Mouse (Mus musculus) spleen, postnatal 0 days (tissue): Measurements from ENCODE around the gene Olfr1251. TPM values are rescaled to one million over a fixed set of nuclear protein-coding genes. Genes with fewer than 3 reads are reported as not detected.

Experiments
- polyA plus RNA-seq: library from polyadenylated mRNA; unstranded; fragments of >200 nt; fragmentation: Nextera tagmentation; extraction: Ambion mirVana; gene quantifications from 2 replicates; pipeline ENCODE4 v1.2.1, GENCODE M21; 2015

Gene Olfr1251
- polyA plus RNA-seq = not detected in 2 replicates

GRCm38 (mm10) chr2:89671836-89672235, at the start of gene Olfr1251:
Gene Olfr1251 (minus strand): TSS chr2:89671936.

GRCm38 (mm10) chr2:89661367-89661766, 10.4 kb downstream of the Olfr1251 start, which contains the start of gene Olfr1250:
Gene Olfr1250 (minus strand): TSS chr2:89661467.

GRCm38 (mm10) chr2:89634883-89635282, 36.9 kb downstream of the Olfr1251 start, which contains the start of gene Olfr1249:
Gene Olfr1249 (minus strand): TSS chr2:89634983.

GRCm38 (mm10) chr2:89618145-89618544, 53.6 kb downstream of the Olfr1251 start, which contains the start of gene Olfr1248:
Gene Olfr1248 (minus strand): TSS chr2:89618245.

Other genes starting within 250 kb of the Olfr1251 start
- gene Olfr1240, start 228.9 kb downstream of the Olfr1251 start, polyA plus RNA-seq = not detected in 2 replicates
- not detected in 2 replicates for gene Olfr1241, start 184.8 kb downstream of the Olfr1251 start, polyA plus RNA-seq
- gene Olfr1242, start 173.6 kb downstream of the Olfr1251 start, polyA plus RNA-seq = not detected in 2 replicates
- not detected in 2 replicates for gene Olfr1243, start 140.4 kb downstream of the Olfr1251 start, polyA plus RNA-seq
- gene Olfr1245, start 93.5 kb downstream of the Olfr1251 start, polyA plus RNA-seq = not detected in 2 replicates
- not detected in 2 replicates for gene Olfr1246, start 78.8 kb downstream of the Olfr1251 start, polyA plus RNA-seq
- gene Olfr1247, start 57.8 kb downstream of the Olfr1251 start, polyA plus RNA-seq = not detected in 2 replicates
- not detected in 2 replicates for gene Olfr1248, start 53.7 kb downstream of the Olfr1251 start, polyA plus RNA-seq
- gene Olfr1249, start 37.0 kb downstream of the Olfr1251 start, polyA plus RNA-seq = not detected in 2 replicates
- gene Olfr1250, start 10.5 kb downstream of the Olfr1251 start, polyA plus RNA-seq = not detected in 2 replicates
- gene Olfr1252, start 53.1 kb upstream of the Olfr1251 start, polyA plus RNA-seq = not detected in 2 replicates
- not detected in 2 replicates for gene Olfr1253, start 85.2 kb upstream of the Olfr1251 start, polyA plus RNA-seq
- gene Olfr1254, start 121.7 kb upstream of the Olfr1251 start, polyA plus RNA-seq = not detected in 2 replicates
- not detected in 2 replicates for gene Olfr1255, start 140.1 kb upstream of the Olfr1251 start, polyA plus RNA-seq
- gene Olfr1256, start 169.6 kb upstream of the Olfr1251 start, polyA plus RNA-seq = not detected in 2 replicates
- not detected in 2 replicates for gene Olfr48, start 176.3 kb upstream of the Olfr1251 start, polyA plus RNA-seq
- gene Olfr1257, start 206.5 kb upstream of the Olfr1251 start, polyA plus RNA-seq = not detected in 2 replicates